Mouse (Mus musculus) embryonic facial prominence, embryonic 13.5 days (tissue): Measurements from ENCODE around the gene Wwtr1. TPM values are rescaled to one million over a fixed set of nuclear protein-coding genes. Genes with fewer than 3 reads are reported as not detected.
A peak's percentile ranks its signal among the peaks of the same experiment; 100 is the strongest.

ENCODE experiments used
- ATAC-seq: fragments of 200-750 bp; cut with Nextera tagmentation; 2 replicates; pipeline ENCODE4 v1.8.0; 2017; ENCODE audit warnings: low read depth; ENCODE audit not compliant: insufficient number of reproducible peaks, insufficient read depth, low FRiP score, low TSS enrichment
- H3K27ac ChIP-seq: fragments of 300-500 bp; sonication (generic); 2 replicates; pipeline ENCODE4 v1.5.1; 2015; ENCODE audit warnings: moderate library complexity, mild to moderate bottlenecking, inconsistent platforms
- H3K27me3 ChIP-seq: fragments of 300-500 bp; sonication (generic); 2 replicates; pipeline ENCODE4 v1.6.1; 2015; ENCODE audit warnings: mild to moderate bottlenecking, inconsistent platforms
- H3K36me3 ChIP-seq: fragments of 300-500 bp; sonication (generic); 2 replicates; pipeline ENCODE4 v1.6.1; 2015; ENCODE audit warnings: mild to moderate bottlenecking, inconsistent platforms
- H3K4me1 ChIP-seq: fragments of 300-500 bp; sonication (generic); 2 replicates; pipeline ENCODE4 v1.6.1; 2015; ENCODE audit warnings: inconsistent platforms
- H3K4me2 ChIP-seq: fragments of 300-500 bp; sonication (generic); 2 replicates; pipeline ENCODE4 v1.6.1; 2015; ENCODE audit warnings: moderate library complexity, mild to moderate bottlenecking, inconsistent platforms
- H3K4me3 ChIP-seq: fragments of 300-500 bp; sonication (generic); 2 replicates; pipeline ENCODE4 v1.5.1; 2015; ENCODE audit warnings: mild to moderate bottlenecking, inconsistent platforms
- H3K9ac ChIP-seq: fragments of 300-500 bp; sonication (generic); 2 replicates; pipeline ENCODE4 v1.6.1; 2015; ENCODE audit warnings: mild to moderate bottlenecking, inconsistent platforms
- H3K9me3 ChIP-seq: fragments of 300-500 bp; sonication (generic); 2 replicates; pipeline ENCODE4 v1.6.1; 2016; ENCODE audit warnings: inconsistent platforms
- WGBS: fragments of 180-500 bp; shearing (Covaris S2); methylation state at CpG from one replicate; pipeline ENCODE4 v1.1.7; 2015; ENCODE audit warnings: mixed read lengths; 5-methylcytosine and 5-hydroxymethylcytosine counted together
- polyA plus RNA-seq: library from polyadenylated mRNA; unstranded; fragments of >200 nt; fragmentation: Nextera tagmentation; extraction: Ambion mirVana; gene quantifications from 2 replicates; pipeline ENCODE4 v1.2.1, GENCODE M21; 2015

Wwtr1 gene
- polyA plus RNA-seq, 1 experiment from 2014 or later, result 23.8 TPM

DNA sequence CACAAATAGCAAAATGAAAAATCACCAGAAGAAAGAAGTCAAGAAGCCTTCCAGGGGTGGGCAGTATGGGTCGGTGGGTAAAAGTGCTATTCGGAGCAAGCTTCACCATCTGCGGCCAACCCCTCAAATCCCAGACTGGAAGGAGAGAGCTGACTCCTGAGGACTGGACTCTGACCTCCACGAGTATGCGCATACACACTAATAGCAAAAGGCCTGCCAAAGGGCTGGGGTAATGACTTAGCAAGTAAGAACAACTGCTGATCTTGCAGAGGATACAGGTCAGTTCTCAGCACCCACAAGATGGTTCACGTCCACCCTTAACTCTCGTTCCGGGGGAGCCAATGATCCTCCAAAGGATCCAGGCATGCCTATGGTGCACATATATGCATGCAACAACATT is 101.3 kb downstream of the Wwtr1 start:
- peaks cover 30% of the 10 kb centered on the region for H3K4me1 ChIP-seq
- H3K27ac ChIP-seq, result no peak overlapping the region
- peaks cover 13% of the 10 kb centered on the region for H3K36me3 ChIP-seq
- 93% methylated on average over 8 of the region's 8 CpGs for WGBS
- H3K27me3 ChIP-seq, result no peaks in the 10 kb centered on the region
- no peak overlapping the region for H3K9ac ChIP-seq
- H3K9me3 ChIP-seq, result no peaks in the 10 kb centered on the region
- no peak for ATAC-seq
- no peak overlapping the region for H3K4me2 ChIP-seq
- no peak overlapping the region for H3K4me3 ChIP-seq

DNA sequence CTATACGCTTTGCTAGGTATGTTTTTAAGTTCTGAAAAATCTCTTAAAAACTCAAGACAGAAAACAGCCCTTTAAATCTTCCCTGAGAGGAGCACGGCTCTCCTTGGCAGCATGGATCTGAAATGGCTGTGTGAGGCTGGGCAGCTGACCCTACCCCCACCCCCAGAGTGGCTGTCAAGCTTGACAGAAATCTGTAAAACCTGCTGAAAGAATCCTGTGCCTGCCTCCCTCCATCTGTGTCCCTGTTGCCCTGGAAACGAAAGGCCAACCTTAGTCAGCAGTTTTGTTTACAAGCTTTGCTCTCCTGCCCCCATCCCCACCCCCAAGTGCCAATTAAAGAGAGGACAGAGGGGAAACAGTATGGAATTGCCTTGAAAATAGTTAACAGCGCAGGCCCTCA is 103.3 kb downstream of the Wwtr1 start:
- H3K9me3 ChIP-seq, result no peaks in the 10 kb centered on the region
- peaks cover 13% of the 10 kb centered on the region for H3K36me3 ChIP-seq
- H3K4me3 ChIP-seq, result no peak overlapping the region
- no peaks in the 10 kb centered on the region for H3K27me3 ChIP-seq
- no peak overlapping the region for H3K4me2 ChIP-seq
- WGBS, result 39% methylated on average over 4 of the region's 4 CpGs
- H3K4me1 ChIP-seq, result peaks cover 30% of the 10 kb centered on the region
- no peak for ATAC-seq
- H3K27ac ChIP-seq, result no peak overlapping the region
- no peak overlapping the region for H3K9ac ChIP-seq

DNA sequence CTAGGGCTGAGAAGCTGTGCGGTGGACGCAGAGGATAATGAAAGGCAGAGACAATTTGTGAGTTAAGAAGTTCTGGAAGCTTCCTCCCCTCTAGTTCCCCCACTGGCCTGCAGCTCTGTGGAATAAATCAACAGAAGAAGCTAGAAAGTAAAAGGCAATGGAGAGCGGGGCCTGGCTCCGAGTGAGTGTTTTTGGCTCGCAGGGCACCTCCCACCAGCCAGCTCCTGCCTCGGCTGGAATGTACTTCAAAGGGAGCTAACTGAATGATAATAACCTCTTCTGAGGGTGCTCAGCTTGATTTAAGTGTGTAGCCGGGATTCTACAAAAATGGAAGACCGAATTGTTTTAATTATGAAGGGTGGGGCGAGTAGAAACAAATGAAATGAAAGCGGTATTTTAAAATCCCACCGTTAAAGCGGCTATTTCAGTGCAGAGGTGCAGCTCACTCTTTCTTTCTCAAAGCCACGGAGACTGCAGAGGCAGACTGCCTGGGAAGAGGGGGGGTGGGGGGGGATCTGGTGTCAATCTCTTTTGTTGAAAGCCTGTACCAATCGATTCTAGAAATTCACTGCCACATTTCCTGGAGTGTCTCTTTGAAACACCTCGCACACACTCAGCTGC is 104.6 kb downstream of the Wwtr1 start:
- H3K9ac ChIP-seq, result peak overlapping the region; percentile 47
- H3K36me3 ChIP-seq, result peaks cover 3% of the 10 kb centered on the region; the same call in 1 of the 2 replicates
- no peaks in the 10 kb centered on the region for H3K9me3 ChIP-seq
- H3K4me3 ChIP-seq, result peak overlapping the region; percentile 28
- ATAC-seq, result no peak; the same call in 1 of the 2 replicates
- peak overlapping the region; percentile 55 for H3K4me2 ChIP-seq
- no peaks in the 10 kb centered on the region for H3K27me3 ChIP-seq
- 2% methylated on average over 15 of the region's 15 CpGs for WGBS
- peak overlapping the region; percentile 83 for H3K27ac ChIP-seq
- H3K4me1 ChIP-seq, result peaks cover 30% of the 10 kb centered on the region

DNA sequence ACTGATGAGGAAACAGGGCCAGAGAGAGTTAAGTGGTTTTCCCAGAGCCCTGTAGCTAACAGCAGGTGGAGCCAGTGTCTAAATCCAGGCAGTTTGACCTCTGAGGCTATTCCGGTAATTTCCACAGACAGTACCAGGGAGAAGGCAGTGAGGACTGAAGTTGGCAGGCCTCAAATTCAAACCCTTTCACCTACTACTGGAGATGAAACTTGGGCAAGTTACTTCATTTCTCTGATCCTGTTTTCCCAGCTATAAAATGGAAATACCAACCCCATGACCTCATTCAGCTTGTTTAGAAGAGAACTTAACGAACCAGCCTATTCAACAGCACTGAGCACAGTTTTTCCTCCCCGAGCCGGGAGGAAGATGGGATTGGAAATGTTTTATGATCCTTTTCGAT is 105.4 kb downstream of the Wwtr1 start:
- ATAC-seq, result no peak
- peak overlapping the region; percentile 47; the same call in 1 of the 2 replicates for H3K9ac ChIP-seq
- peak overlapping the region; percentile 55 for H3K4me2 ChIP-seq
- WGBS, result 18% methylated on average over 5 of the region's 5 CpGs
- H3K4me1 ChIP-seq, result peaks cover 30% of the 10 kb centered on the region
- H3K27ac ChIP-seq, result peak overlapping the region; percentile 83
- H3K27me3 ChIP-seq, result no peaks in the 10 kb centered on the region
- no peak overlapping the region for H3K4me3 ChIP-seq
- no peaks in the 10 kb centered on the region for H3K36me3 ChIP-seq
- H3K9me3 ChIP-seq, result no peaks in the 10 kb centered on the region

DNA sequence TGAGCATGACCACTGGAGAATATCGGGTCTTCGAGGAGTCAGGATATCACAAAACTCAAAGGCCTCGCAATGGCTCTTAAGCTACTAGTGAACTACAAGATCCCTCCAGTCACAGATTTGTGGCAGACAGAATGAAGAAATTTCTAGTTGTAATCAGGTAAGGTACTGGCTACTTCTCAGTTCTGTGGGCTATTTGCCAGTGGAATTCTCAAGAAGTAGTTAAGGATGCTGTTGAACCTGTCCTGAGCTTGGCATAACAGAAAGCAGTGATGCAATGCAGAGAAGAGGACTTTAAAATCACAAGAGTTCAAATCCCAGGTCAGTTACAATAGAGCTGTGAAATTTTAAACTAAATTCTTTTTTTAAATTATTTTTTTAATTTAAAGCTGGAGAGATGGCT is 106.4 kb downstream of the Wwtr1 start:
- Histone ChIP-seq H3K9me3 (no peaks in the 10 kb centered on the region), H3K36me3 (no peaks in the 10 kb centered on the region), H3K27me3 (no peaks in the 10 kb centered on the region), H3K9ac (no peak overlapping the region), H3K4me1 (peaks cover 30% of the 10 kb centered on the region), H3K4me3 (no peak overlapping the region), H3K4me2 (no peak overlapping the region), H3K27ac (no peak overlapping the region)
- no peak for ATAC-seq
- WGBS, result 94% methylated on average over 3 of the region's 3 CpGs

DNA sequence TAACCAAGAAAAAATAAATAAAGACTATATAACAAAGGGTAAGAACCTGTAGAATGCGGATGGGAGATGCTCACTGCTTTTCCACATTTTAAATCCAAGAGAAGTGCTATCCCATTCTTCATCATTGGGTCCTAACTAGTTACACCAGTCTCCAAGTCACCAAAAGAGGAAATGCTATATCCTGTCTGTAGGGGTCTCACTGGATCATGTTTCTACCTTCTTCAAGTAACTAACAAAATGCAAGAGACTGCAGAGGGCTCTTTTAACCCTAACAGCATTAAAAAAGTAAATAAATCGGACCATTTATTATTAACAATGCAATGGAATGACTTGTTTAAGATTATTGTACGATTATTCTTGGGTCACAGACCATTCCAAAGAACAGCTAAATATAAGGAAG is 109.4 kb downstream of the Wwtr1 start:
- Histone ChIP-seq H3K9ac (no peak overlapping the region), H3K9me3 (no peaks in the 10 kb centered on the region), H3K27ac (no peak overlapping the region), H3K4me1 (peaks cover 14% of the 10 kb centered on the region), H3K4me2 (no peak overlapping the region), H3K4me3 (no peak overlapping the region), H3K27me3 (no peaks in the 10 kb centered on the region), H3K36me3 (peaks cover 15% of the 10 kb centered on the region; the same call in 1 of the 2 replicates)
- 56% methylated on average over 3 of the region's 3 CpGs for WGBS
- no peak for ATAC-seq

DNA sequence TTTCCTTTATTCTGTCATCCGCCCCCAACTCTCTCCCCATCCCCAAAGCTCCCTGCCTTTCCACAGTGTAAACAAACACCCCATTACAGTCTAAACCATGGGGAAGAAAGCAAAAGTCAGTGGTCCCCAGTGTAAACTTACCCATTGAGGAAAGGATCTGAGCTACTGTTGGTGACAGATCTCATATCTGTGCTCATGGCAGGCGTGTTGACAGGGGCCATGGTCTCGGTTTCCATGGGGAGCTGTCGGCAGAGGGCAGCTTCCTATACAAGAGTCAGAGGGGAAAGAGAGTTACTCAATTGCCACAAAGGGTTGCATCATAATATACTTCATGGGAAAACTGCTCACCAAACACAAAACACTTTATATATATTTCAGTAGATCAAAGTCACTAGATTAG is 112.4 kb downstream of the Wwtr1 start:
- no peak for ATAC-seq
- no peaks in the 10 kb centered on the region for H3K27me3 ChIP-seq
- peaks cover 6% of the 10 kb centered on the region; the same call in 1 of the 2 replicates for H3K4me1 ChIP-seq
- no peak overlapping the region for H3K27ac ChIP-seq
- H3K9ac ChIP-seq, result no peak overlapping the region
- 90% methylated on average over 4 of the region's 4 CpGs for WGBS
- H3K4me3 ChIP-seq, result no peak overlapping the region
- H3K36me3 ChIP-seq, result peaks cover 31% of the 10 kb centered on the region
- no peaks in the 10 kb centered on the region for H3K9me3 ChIP-seq
- no peak overlapping the region for H3K4me2 ChIP-seq

DNA sequence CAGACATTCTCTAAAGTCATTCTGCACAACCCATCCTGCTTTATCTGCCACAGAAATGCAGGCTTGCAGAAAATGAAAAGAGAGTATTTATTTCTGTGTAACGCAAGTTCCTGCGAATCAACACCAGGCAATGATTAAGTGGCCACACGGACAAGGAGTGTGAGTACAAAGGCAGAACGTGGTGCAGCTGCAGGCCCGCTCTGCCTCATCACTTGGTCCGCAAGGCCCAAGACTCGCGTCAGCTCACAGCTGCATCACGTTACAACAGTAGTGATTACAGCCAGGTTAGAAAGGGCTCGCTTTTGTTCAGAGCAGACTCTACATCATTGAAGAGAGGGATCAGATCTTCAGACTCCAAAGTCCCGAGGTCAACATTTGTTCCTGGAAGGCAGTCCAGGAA is 117.1 kb downstream of the Wwtr1 start:
- WGBS, result 31% methylated on average over 11 of the region's 11 CpGs
- Histone ChIP-seq H3K27ac (no peak overlapping the region), H3K9me3 (no peaks in the 10 kb centered on the region), H3K4me3 (no peak overlapping the region), H3K4me2 (no peak overlapping the region), H3K36me3 (peaks cover 31% of the 10 kb centered on the region), H3K27me3 (no peaks in the 10 kb centered on the region), H3K9ac (no peak overlapping the region), H3K4me1 (peaks cover 6% of the 10 kb centered on the region; the same call in 1 of the 2 replicates)
- no peak for ATAC-seq

DNA sequence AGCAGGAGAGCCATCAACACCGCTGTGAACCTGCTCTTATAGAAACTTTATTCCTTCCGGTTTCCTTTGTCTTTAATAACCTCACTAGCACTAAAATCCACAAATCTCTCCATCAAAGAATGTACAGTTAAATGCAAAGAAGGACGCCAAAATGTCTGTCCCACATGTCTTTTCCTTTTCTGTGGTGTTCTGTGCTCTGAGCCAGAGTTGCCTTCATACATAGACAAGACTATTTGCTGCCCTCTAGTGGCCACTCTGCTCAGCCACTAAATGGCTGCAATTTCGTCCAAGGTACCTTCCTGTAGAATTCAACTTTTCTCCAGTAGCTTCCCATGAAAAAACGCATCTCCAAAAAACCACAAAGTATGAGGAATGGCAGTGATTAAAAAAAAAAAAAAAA is 127.3 kb downstream of the Wwtr1 start:
- Histone ChIP-seq H3K9ac (no peak overlapping the region), H3K27ac (0 out of 2 replicates have a peak overlapping the region, but pooled peaks have one; percentile 19), H3K4me2 (no peak overlapping the region), H3K4me3 (no peak overlapping the region), H3K36me3 (no peaks in the 10 kb centered on the region), H3K4me1 (peaks cover 5% of the 10 kb centered on the region; the same call in 1 of the 2 replicates), H3K9me3 (no peaks in the 10 kb centered on the region), H3K27me3 (no peaks in the 10 kb centered on the region)
- no peak for ATAC-seq
- WGBS, result 26% methylated on average over 5 of the region's 5 CpGs

DNA sequence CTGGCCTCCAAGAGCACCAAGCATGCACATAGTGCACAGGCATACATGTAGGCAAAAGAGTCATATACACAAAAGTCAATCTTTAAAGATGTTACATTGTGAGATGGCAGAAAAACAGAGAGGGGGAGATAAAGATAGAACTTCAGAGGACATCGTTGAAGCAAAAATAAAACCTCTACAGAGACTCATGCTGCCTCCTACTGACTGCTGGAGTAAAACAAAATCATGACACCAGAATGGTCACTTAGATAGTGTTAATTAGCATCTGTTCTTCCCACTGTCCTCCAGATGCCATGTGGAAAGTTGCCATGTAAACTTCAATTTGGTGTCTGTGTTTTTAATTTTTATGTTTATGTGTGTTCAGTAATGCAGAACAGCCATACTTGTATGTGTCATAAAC is 127.8 kb downstream of the Wwtr1 start:
- H3K4me1 ChIP-seq, result peaks cover 5% of the 10 kb centered on the region; the same call in 1 of the 2 replicates
- H3K9ac ChIP-seq, result no peak overlapping the region
- no peaks in the 10 kb centered on the region for H3K27me3 ChIP-seq
- no peak overlapping the region for H3K4me3 ChIP-seq
- H3K4me2 ChIP-seq, result no peak overlapping the region
- ATAC-seq, result no peak
- H3K27ac ChIP-seq, result no peak overlapping the region
- H3K36me3 ChIP-seq, result no peaks in the 10 kb centered on the region
- no peaks in the 10 kb centered on the region for H3K9me3 ChIP-seq
- 59% methylated on average over 1 of the region's 1 CpGs for WGBS

DNA sequence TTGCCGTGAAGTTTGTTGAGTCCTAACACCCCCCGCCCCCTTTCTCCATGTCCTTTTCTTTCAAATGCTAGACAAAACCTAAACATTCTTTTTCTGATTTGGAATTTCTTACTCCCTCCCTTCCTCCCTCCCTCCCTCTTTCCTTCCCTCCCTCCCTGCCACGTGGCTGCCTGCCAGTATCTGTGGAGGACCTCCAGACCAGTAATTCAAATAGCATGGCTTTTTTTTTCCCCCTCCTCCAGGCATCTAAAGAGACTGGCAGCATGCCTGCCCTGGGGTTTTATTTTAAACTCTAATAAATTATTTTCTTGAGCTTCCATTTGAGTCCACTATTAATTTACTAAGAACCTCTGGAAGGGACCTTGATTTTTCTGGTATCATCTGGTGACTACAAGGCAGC is 130.0 kb downstream of the Wwtr1 start:
- no peak for ATAC-seq
- Histone ChIP-seq H3K9me3 (no peaks in the 10 kb centered on the region), H3K9ac (no peak overlapping the region), H3K4me3 (no peak overlapping the region), H3K4me2 (no peak overlapping the region), H3K36me3 (no peaks in the 10 kb centered on the region), H3K27me3 (no peaks in the 10 kb centered on the region), H3K4me1 (peaks cover 5% of the 10 kb centered on the region; the same call in 1 of the 2 replicates), H3K27ac (no peak overlapping the region)
- WGBS, result 46% methylated on average over 3 of the region's 3 CpGs

DNA sequence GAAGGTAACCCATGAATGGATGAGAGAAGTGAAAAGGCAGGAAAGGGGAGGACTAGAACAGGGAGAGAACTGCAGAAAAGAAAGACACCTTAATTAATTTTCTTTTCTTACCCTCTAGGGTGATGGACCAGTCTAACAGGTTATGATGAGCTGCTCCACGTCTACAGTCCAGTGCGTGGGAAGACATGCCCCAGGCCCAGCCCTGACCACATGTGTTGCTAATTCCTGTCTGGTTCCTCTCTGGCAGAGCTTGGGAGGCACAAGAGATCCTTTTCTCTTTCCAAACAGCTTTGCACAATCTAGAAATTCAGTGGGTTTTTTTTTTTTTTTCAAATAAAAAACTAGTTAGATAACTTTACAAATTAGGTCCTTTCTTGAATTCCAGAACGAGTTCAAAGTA is 134.8 kb downstream of the Wwtr1 start:
- no peaks in the 10 kb centered on the region for H3K9me3 ChIP-seq
- peaks cover 4% of the 10 kb centered on the region; the same call in 1 of the 2 replicates for H3K4me1 ChIP-seq
- H3K36me3 ChIP-seq, result no peaks in the 10 kb centered on the region
- H3K27me3 ChIP-seq, result no peaks in the 10 kb centered on the region
- no peak overlapping the region for H3K9ac ChIP-seq
- no peak for ATAC-seq
- H3K4me2 ChIP-seq, result no peak overlapping the region
- no peak overlapping the region for H3K4me3 ChIP-seq
- WGBS, result 37% methylated on average over 3 of the region's 3 CpGs
- no peak overlapping the region for H3K27ac ChIP-seq
